Mouse (Mus musculus) ovary, adult 10 weeks (tissue): ENCODE measurements around the gene Spam1. TPM values are rescaled to one million over a fixed set of nuclear protein-coding genes. Genes with fewer than 3 reads are reported as not detected.

Experiments used
- polyA plus RNA-seq: library from polyadenylated mRNA; stranded (reverse); fragments of 350-450 nt; fragmentation: Illumina TruSeq; extraction: RNeasy Lipid Tissue Mini Kit (QIAGEN cat#74804); gene quantifications from one replicate; pipeline ENCODE4 v1.2.3, GENCODE M21; 2014

Spam1 gene
- 1.3 TPM for polyA plus RNA-seq

GRCm38 (mm10) chr6:24790888-24791287, at the start of gene Spam1:
Spam1 (plus strand) TSS chr6:24791188.

GRCm38 (mm10) chr6:24748029-24748428, 43.0 kb upstream of the Spam1 start, which contains the start of gene Hyal4:
Hyal4 (plus strand) TSS chr6:24748329.

Other genes with a start within 250 kb of the Spam1 start
- gene Lmod2, start 193.4 kb upstream of the Spam1 start, polyA plus RNA-seq = not detected
- gene Wasl, start 126.2 kb upstream of the Spam1 start, polyA plus RNA-seq = 186 TPM
- not detected for gene Hyal6, start 57.9 kb upstream of the Spam1 start, polyA plus RNA-seq
- gene Hyal4, start 42.9 kb upstream of the Spam1 start, polyA plus RNA-seq = not detected
- not detected for gene Hyal5, start 66.8 kb downstream of the Spam1 start, polyA plus RNA-seq
- 1.5 TPM for gene Tmem229a, start 165.1 kb downstream of the Spam1 start, polyA plus RNA-seq